Mouse (Mus musculus) bone marrow macrophage, adult 2 months (primary cell): ENCODE results near the gene Cldn9.

Experiments
- CTCF ChIP-seq: IDR thresholded peaks from 2 replicates; pipeline ENCODE4 v1.5.1; 2012; ENCODE audit warnings: low read depth, mild to moderate bottlenecking, low read length, moderate library complexity
- POLR2A ChIP-seq: IDR thresholded peaks from 2 replicates; pipeline ENCODE4 v1.6.1; 2012; ENCODE audit warnings: mild to moderate bottlenecking, low read depth, low read length, borderline replicate concordance

GRCm38 (mm10) chr17:23651363-23651762 lies 32.5 kb downstream of the Cldn9 start:
- TF ChIP-seq CTCF, result no peak
- no peak for TF ChIP-seq POLR2A
